Comparison of ENCODE assay signal across 8 mouse cellular contexts in genomic region chr7:13033451-13034147, GRCm38 (mm10). TPM values are rescaled to one million over a fixed set of nuclear protein-coding genes. Genes with fewer than 3 reads are reported as not detected.
A peak's percentile ranks its signal among the peaks of the same experiment; 100 is the strongest.
DNase-seq lines count a peak whose midpoint lies in the region; ATAC-seq and TF ChIP-seq lines count a peak whose summit lies in the region.

No protein-coding gene starts in this region.

- no peak for TF ChIP-seq CTCF in thymus, adult 2 months (IDR thresholded peaks at IDR 0.05; ENCODE audit: borderline replicate concordance, control insufficient read depth, extremely low read depth, insufficient read depth, low read length, poor library complexity)

- H3K27ac ChIP-seq in thymus, adult 2 months (ENCODE audit: control insufficient read depth, insufficient read depth, low read length): peak overlapping the region; percentile 60; the same call in 1 of the 2 replicates
- H3K27ac ChIP-seq in liver, embryonic 11.5 days (ENCODE audit: low read depth, low read length): peak overlapping the region; percentile 94

- peaks cover 77% of the 10 kb centered on the region for H3K36me3 ChIP-seq in erythroblast, embryonic 14.5 days (ENCODE audit: control insufficient read depth)
- H3K36me3 ChIP-seq in thymus, adult 2 months (ENCODE audit: control insufficient read depth, insufficient read depth, low read length): peaks cover 43% of the 10 kb centered on the region
- peaks cover 49% of the 10 kb centered on the region for H3K36me3 ChIP-seq in liver, embryonic 11.5 days (ENCODE audit: control insufficient read depth, insufficient read depth, low read length)

- TF ChIP-seq POLR2A in thymus, adult 2 months (IDR thresholded peaks at IDR 0.05; ENCODE audit: control insufficient read depth, extremely low read depth, insufficient read depth, low read length, poor library complexity): no peak

- 51% methylated on average over 13 of the region's 13 CpGs for WGBS in thymus, adult 2 months
- 44% methylated on average over 13 of the region's 13 CpGs for WGBS in liver, embryonic 11.5 days

- H3K27me3 ChIP-seq in erythroblast, embryonic 14.5 days (ENCODE audit: control insufficient read depth): no peaks in the 10 kb centered on the region
- H3K27me3 ChIP-seq in thymus, adult 2 months (ENCODE audit: control insufficient read depth, insufficient read depth, low read length): no peaks in the 10 kb centered on the region
- no peaks in the 10 kb centered on the region for H3K27me3 ChIP-seq in liver, embryonic 11.5 days (replicated peaks; ENCODE audit: control insufficient read depth, insufficient read depth, low read length)

- peak overlapping the region; percentile 90 for H3K9ac ChIP-seq in liver, embryonic 11.5 days (ENCODE audit: low read depth, low read length)

- no peak for DNase-seq in thymus, adult 2 months
- DNase-seq in thymus, postnatal 36 days: no peak
- DNase-seq in liver, embryonic 11.5 days (ENCODE audit: low spot score): no peak
- DNase-seq in adipocyte (ENCODE audit: low spot score) (no peak), MN1 (ENCODE audit: low spot score) (no peak)
- no peak for DNase-seq in layer of hippocampus, adult 11-12 months (ENCODE audit: low spot score)

- peak overlapping the region; percentile 88 for H3K4me2 ChIP-seq in liver, embryonic 11.5 days

- H3K4me3 ChIP-seq in erythroblast, embryonic 14.5 days (replicated peaks): peak overlapping the region; percentile 80
- H3K4me3 ChIP-seq in thymus, adult 2 months (ENCODE audit: control insufficient read depth, insufficient read depth, low read length): no peak overlapping the region
- peak overlapping the region; percentile 75 for H3K4me3 ChIP-seq in liver, embryonic 11.5 days (ENCODE audit: low read depth, low read length)

- no peak for ATAC-seq in erythroblast, adult 5-6 weeks (replicated peaks; ENCODE audit: low FRiP score, poor library complexity, severe bottlenecking)
- no peak for ATAC-seq in liver, embryonic 11.5 days (replicated peaks; ENCODE audit: low FRiP score)

- H3K9me3 ChIP-seq in erythroblast, embryonic 14.5 days (ENCODE audit: control insufficient read depth, low read length): no peaks in the 10 kb centered on the region
- H3K9me3 ChIP-seq in liver, embryonic 11.5 days (ENCODE audit: control insufficient read depth, low read length): no peaks in the 10 kb centered on the region

- peaks cover 54% of the 10 kb centered on the region for H3K4me1 ChIP-seq in erythroblast, embryonic 14.5 days (ENCODE audit: control insufficient read depth)
- peaks cover 21% of the 10 kb centered on the region for H3K4me1 ChIP-seq in thymus, adult 2 months (replicated peaks; ENCODE audit: control insufficient read depth, insufficient read depth, low read length)
- H3K4me1 ChIP-seq in liver, embryonic 11.5 days (replicated peaks; ENCODE audit: control insufficient read depth, insufficient read depth, low read length): peaks cover 17% of the 10 kb centered on the region

RNA-seq across cellular contexts. Expression of gene Chmp2a, which starts 1.0 kb away (rescaled TPM):
- polyA plus RNA-seq in erythroblast, embryonic 14.5 days (2012): 39.9 and 103 TPM in 2 replicates
- 97.4 and 99.3 TPM in 2 replicates for total RNA-seq in erythroblast, adult 5-6 weeks (2015; ENCODE audit: low replicate concordance)
- total RNA-seq in erythroblast, adult 5-6 weeks (2017; ENCODE audit: low replicate concordance): 144 and 170 TPM in 2 replicates
- 65.6 and 65.7 TPM in 2 replicates for polyA plus RNA-seq in thymus, adult 2 months (2012; rRNA removed)
- 134 and 142 TPM in 2 replicates for polyA plus RNA-seq in liver, embryonic 11.5 days (2014; fragmentation: Nextera tagmentation; extraction: Ambion mirVana)

RNA-seq across cellular contexts. Expression of gene Ube2m, which starts 4.5 kb away (rescaled TPM):
- 22.8 and 28.8 TPM in 2 replicates for polyA plus RNA-seq in erythroblast, embryonic 14.5 days (2012)
- 45.0 and 92.0 TPM in 2 replicates for total RNA-seq in erythroblast, adult 5-6 weeks (2015; ENCODE audit: low replicate concordance)
- total RNA-seq in erythroblast, adult 5-6 weeks (2017; ENCODE audit: low replicate concordance): 32.8 and 112 TPM in 2 replicates
- 236 and 244 TPM in 2 replicates for polyA plus RNA-seq in thymus, adult 2 months (2012; rRNA removed)
- polyA plus RNA-seq in liver, embryonic 11.5 days (2014; fragmentation: Nextera tagmentation; extraction: Ambion mirVana): 178 and 183 TPM in 2 replicates

RNA-seq across cellular contexts. Expression of gene Mzf1, which starts 21.0 kb away (rescaled TPM):
- 0.03 TPM in 2 replicates for polyA plus RNA-seq in erythroblast, embryonic 14.5 days (2012)
- not detected in 2 replicates for total RNA-seq in erythroblast, adult 5-6 weeks (2015; ENCODE audit: low replicate concordance)
- total RNA-seq in erythroblast, adult 5-6 weeks (2017; ENCODE audit: low replicate concordance): 0.56 TPM in 1 of 2 replicates, not detected in the other
- 3.5 and 4.5 TPM in 2 replicates for polyA plus RNA-seq in thymus, adult 2 months (2012; rRNA removed)
- polyA plus RNA-seq in liver, embryonic 11.5 days (2014; fragmentation: Nextera tagmentation; extraction: Ambion mirVana): 1.6 and 1.9 TPM in 2 replicates

RNA-seq across cellular contexts. Expression of gene Zbtb45, which starts 23.8 kb away (rescaled TPM):
- polyA plus RNA-seq in erythroblast, embryonic 14.5 days (2012): 6.7 and 7.7 TPM in 2 replicates
- 2.7 and 8.2 TPM in 2 replicates for total RNA-seq in erythroblast, adult 5-6 weeks (2015; ENCODE audit: low replicate concordance)
- total RNA-seq in erythroblast, adult 5-6 weeks (2017; ENCODE audit: low replicate concordance): 21.2 and 23.4 TPM in 2 replicates
- 78.8 and 127 TPM in 2 replicates for polyA plus RNA-seq in thymus, adult 2 months (2012; rRNA removed)
- 27.5 and 27.9 TPM in 2 replicates for polyA plus RNA-seq in liver, embryonic 11.5 days (2014; fragmentation: Nextera tagmentation; extraction: Ambion mirVana)

RNA-seq across cellular contexts. Expression of gene Trim28, which starts 34.7 kb away (rescaled TPM):
- polyA plus RNA-seq in erythroblast, embryonic 14.5 days (2012): 16.2 and 17.6 TPM in 2 replicates
- total RNA-seq in erythroblast, adult 5-6 weeks (2015; ENCODE audit: low replicate concordance): 209 and 235 TPM in 2 replicates
- 226 and 257 TPM in 2 replicates for total RNA-seq in erythroblast, adult 5-6 weeks (2017; ENCODE audit: low replicate concordance)
- polyA plus RNA-seq in thymus, adult 2 months (2012; rRNA removed): 902 and 905 TPM in 2 replicates
- 339 and 346 TPM in 2 replicates for polyA plus RNA-seq in liver, embryonic 11.5 days (2014; fragmentation: Nextera tagmentation; extraction: Ambion mirVana)
